Mouse (Mus musculus) cerebellum, adult 2 months (tissue): Measurements from ENCODE around the gene Gys2. TPM values are rescaled to one million over a fixed set of nuclear protein-coding genes. Genes with fewer than 3 reads are reported as not detected.

Experiments used
- DNase-seq, 2 experiments: peaks; one replicate each; pipeline ENCODE4 v3.0.0; 2021
- H3K27ac ChIP-seq: fragments of 200-500 bp; 2 replicates; pipeline ENCODE4 v1.5.1; 2012; ENCODE audit warnings: low read length, control low read depth, inconsistent platforms; ENCODE audit not compliant: insufficient read depth
- H3K27me3 ChIP-seq: fragments of 200-500 bp; 2 replicates; pipeline ENCODE4 v1.6.1; 2012; ENCODE audit warnings: inconsistent platforms, mild to moderate bottlenecking, low read length, moderate library complexity; ENCODE audit not compliant: control insufficient read depth, insufficient read depth
- H3K4me1 ChIP-seq: fragments of 200-500 bp; 2 replicates; pipeline ENCODE4 v1.6.1; 2011; ENCODE audit warnings: low read length; ENCODE audit not compliant: control insufficient read depth, insufficient read depth
- H3K4me3 ChIP-seq: fragments of 200-500 bp; replicated peaks from 2 replicates; pipeline ENCODE3; 2011; ENCODE audit warnings: mild to moderate bottlenecking, low read depth, low read length, control low read depth; ENCODE audit not compliant: insufficient read depth
- CTCF ChIP-seq: fragments of 200-500 bp; IDR thresholded peaks from 2 replicates; pipeline ENCODE4 v1.5.1; 2011; ENCODE audit warnings: low read depth, mild to moderate bottlenecking, control low read depth, low read length, moderate library complexity, borderline replicate concordance; ENCODE audit not compliant: insufficient read depth
- POLR2A ChIP-seq: fragments of 200-500 bp; IDR thresholded peaks from 2 replicates; pipeline ENCODE4 v1.6.1; 2011; ENCODE audit warnings: low read length, control low read depth, borderline replicate concordance; ENCODE audit not compliant: insufficient read depth
- WGBS: fragments of 180-500 bp; shearing (Covaris S2); methylation state at CpG from one replicate; pipeline ENCODE4 v1.1.7; 2018; 5-methylcytosine and 5-hydroxymethylcytosine counted together
- polyA plus RNA-seq: library from polyadenylated mRNA; depleted of rRNA; stranded (reverse); fragments of >200 nt; gene quantifications from 2 replicates; pipeline ENCODE4 v1.2.3, GENCODE M21; 2012

The Gys2 gene
- polyA plus RNA-seq, 1 experiment, result 0.08 TPM

- H3K27ac ChIP-seq, result no peak overlapping the region
- H3K27me3 ChIP-seq, result no peaks in the 10 kb centered on the region
- H3K4me1 ChIP-seq, result no peaks in the 10 kb centered on the region
- 88% methylated on average over 4 of the region's 4 CpGs for WGBS
- no peak for DNase-seq
- no peak overlapping the region for H3K4me3 ChIP-seq
- TF ChIP-seq CTCF (no peak), POLR2A (no peak)
Measured at GRCm38 (mm10) chr6:142485478-142486123, 12.7 kb upstream of the Gys2 start.

- WGBS, result 74% methylated on average over 7 of the region's 7 CpGs
- DNase-seq, result no peak
- H3K27me3 ChIP-seq, result no peaks in the 10 kb centered on the region
- H3K27ac ChIP-seq, result no peak overlapping the region
- H3K4me3 ChIP-seq, result no peak overlapping the region
- no peaks in the 10 kb centered on the region for H3K4me1 ChIP-seq
- peak; percentile 39; the same call in 1 of the 2 replicates for TF ChIP-seq CTCF
- TF ChIP-seq POLR2A, result no peak
Measured at GRCm38 (mm10) chr6:142477239-142477638, 4.3 kb upstream of the Gys2 start.

GRCm38 (mm10) chr6:142471141-142471540 is 1.8 kb downstream of the Gys2 start:
- TF ChIP-seq POLR2A (no peak), CTCF (no peak)
- WGBS, result 81% methylated on average over 8 of the region's 8 CpGs

GRCm38 (mm10) chr6:142469602-142470001 is 3.3 kb downstream of the Gys2 start:
- Histone ChIP-seq H3K4me3 (no peak overlapping the region), H3K4me1 (no peaks in the 10 kb centered on the region), H3K27me3 (no peaks in the 10 kb centered on the region), H3K27ac (no peak overlapping the region)
- no peak for DNase-seq
- TF ChIP-seq POLR2A (no peak), CTCF (no peak)
- WGBS, result 44% methylated on average over 4 of the region's 4 CpGs

More at GRCm38 (mm10) chr6:142471141-142471540, 1.8 kb downstream of the Gys2 start:
- no peaks in the 10 kb centered on the region for H3K4me1 ChIP-seq
- no peaks in the 10 kb centered on the region for H3K27me3 ChIP-seq
- no peak overlapping the region for H3K4me3 ChIP-seq
- no peak for DNase-seq
- H3K27ac ChIP-seq, result no peak overlapping the region

- Histone ChIP-seq H3K4me3 (no peak overlapping the region), H3K27ac (no peak overlapping the region), H3K27me3 (no peaks in the 10 kb centered on the region), H3K4me1 (no peaks in the 10 kb centered on the region; the same call in 1 of the 2 replicates)
- TF ChIP-seq CTCF (no peak), POLR2A (no peak)
- DNase-seq, result no peak
- WGBS, result 75% methylated on average over 6 of the region's 6 CpGs
Measured at GRCm38 (mm10) chr6:142462194-142462593, 10.7 kb downstream of the Gys2 start.

GRCm38 (mm10) chr6:142459017-142459678 is 13.8 kb downstream of the Gys2 start:
- no peak for TF ChIP-seq CTCF
- no peak for TF ChIP-seq POLR2A
- H3K27me3 ChIP-seq, result no peaks in the 10 kb centered on the region
- no peak overlapping the region for H3K4me3 ChIP-seq
- H3K27ac ChIP-seq, result no peak overlapping the region
- no peak for DNase-seq
- WGBS, result 51% methylated on average over 14 of the region's 14 CpGs
- H3K4me1 ChIP-seq, result no peaks in the 10 kb centered on the region; the same call in 1 of the 2 replicates

GRCm38 (mm10) chr6:142458010-142458409 is 14.9 kb downstream of the Gys2 start:
- TF ChIP-seq CTCF (no peak), POLR2A (no peak)
- 14% methylated on average over 7 of the region's 7 CpGs for WGBS
- DNase-seq, result no peak

GRCm38 (mm10) chr6:142455314-142455996 is 17.5 kb downstream of the Gys2 start:
- WGBS, result 69% methylated on average over 7 of the region's 7 CpGs
- TF ChIP-seq CTCF (no peak), POLR2A (no peak)
- no peak for DNase-seq
- H3K27ac ChIP-seq, result no peak overlapping the region
- H3K4me3 ChIP-seq, result no peak overlapping the region
- no peaks in the 10 kb centered on the region for H3K27me3 ChIP-seq
- H3K4me1 ChIP-seq, result no peaks in the 10 kb centered on the region; the same call in 1 of the 2 replicates

More at GRCm38 (mm10) chr6:142458010-142458409, 14.9 kb downstream of the Gys2 start:
- Histone ChIP-seq H3K27me3 (no peaks in the 10 kb centered on the region), H3K27ac (no peak overlapping the region), H3K4me1 (no peaks in the 10 kb centered on the region; the same call in 1 of the 2 replicates), H3K4me3 (no peak overlapping the region)
